Mouse (Mus musculus) kidney, embryonic 15.5 days (tissue): ENCODE results near the gene Tpo. TPM values are rescaled to one million over a fixed set of nuclear protein-coding genes. Genes with fewer than 3 reads are reported as not detected.

ENCODE experiments used
- polyA plus RNA-seq: library from polyadenylated mRNA; unstranded; fragments of >200 nt; fragmentation: Nextera tagmentation; extraction: Ambion mirVana; gene quantifications from 2 replicates; pipeline ENCODE4 v1.2.1, GENCODE M21; 2015

Gene Tpo
- polyA plus RNA-seq, 1 experiment from 2014 or later: not detected

Other genes starting within 250 kb of the Tpo start
- 87.6 and 100.0 TPM in 2 replicates for gene Pxdn, start 195.0 kb downstream of the Tpo start, polyA plus RNA-seq
- 5.3 and 5.4 TPM in 2 replicates for gene Sntg2, start 240.8 kb upstream of the Tpo start, polyA plus RNA-seq